Mouse (Mus musculus) MEL (cell line): ENCODE data around the gene Rin2. TPM values are rescaled to one million over a fixed set of nuclear protein-coding genes. Genes with fewer than 3 reads are reported as not detected.

Experiments
- DNase-seq: peaks from one replicate; pipeline ENCODE4 v3.0.0; 2011; ENCODE audit warnings: low read depth, low spot score
- H3K27ac ChIP-seq: 2 replicates; pipeline ENCODE4 v1.5.1; 2012; ENCODE audit warnings: low read depth, mild to moderate bottlenecking, control low read depth, low read length, moderate library complexity; ENCODE audit not compliant: control insufficient read depth
- H3K27me3 ChIP-seq, 2 experiments: fragments of 150-350 bp in 1 of 2; sonication (generic) in 1 of 2; 2 replicates each; pipeline ENCODE4 v1.6.1; 2012; ENCODE audit warnings: low read length in 2 of 2, mild to moderate bottlenecking in 2 of 2, improper control_type of control experiment in 1 of 2, moderate library complexity in 1 of 2; ENCODE audit not compliant: insufficient read depth in 2 of 2, control insufficient read depth in 1 of 2
- H3K36me3 ChIP-seq, 2 experiments: 2 replicates each; pipeline ENCODE4 v1.6.1; 2012 to 2014; ENCODE audit warnings: low read length in 2 of 2, improper control_type of control experiment in 1 of 2, inconsistent platforms in 1 of 2, mild to moderate bottlenecking in 1 of 2; ENCODE audit not compliant: insufficient read depth in 2 of 2, control insufficient read depth in 1 of 2
- H3K4me1 ChIP-seq, 2 experiments: fragments of 150-350 bp in 1 of 2; sonication (generic) in 1 of 2; 2 replicates each; pipeline ENCODE4 v1.6.1; 2012; ENCODE audit warnings: low read length in 2 of 2, improper control_type of control experiment in 1 of 2, mild to moderate bottlenecking in 1 of 2; ENCODE audit not compliant: insufficient read depth in 2 of 2, control insufficient read depth in 1 of 2
- H3K4me3 ChIP-seq, 2 experiments: fragments of 150-350 bp in 1 of 2; sonication (generic) in 1 of 2; 2 replicates each; pipeline ENCODE4 v1.5.1; 2012; ENCODE audit warnings: low read depth in 2 of 2, low read length in 2 of 2, mild to moderate bottlenecking in 2 of 2, moderate library complexity in 2 of 2, control low read depth in 1 of 2, improper control_type of control experiment in 1 of 2; ENCODE audit not compliant: control insufficient read depth in 1 of 2, insufficient read depth in 1 of 2
- H3K79me2 ChIP-seq: 2 replicates; pipeline ENCODE4 v1.6.1; 2012; ENCODE audit warnings: mild to moderate bottlenecking, low read length, moderate library complexity; ENCODE audit not compliant: control insufficient read depth, poor library complexity, insufficient read depth
- H3K9ac ChIP-seq: 2 replicates; pipeline ENCODE4 v1.6.1; 2012; ENCODE audit warnings: low read depth, mild to moderate bottlenecking, control low read depth, low read length, moderate library complexity; ENCODE audit not compliant: control insufficient read depth, poor library complexity, severe bottlenecking
- H3K9me3 ChIP-seq: fragments of 150-350 bp; sonication (generic); replicated peaks from 2 replicates; pipeline ENCODE4 v1.6.1; 2012; ENCODE audit warnings: mild to moderate bottlenecking, low read length, improper control_type of control experiment, moderate library complexity; ENCODE audit not compliant: insufficient read depth
- BHLHE40 ChIP-seq: IDR thresholded peaks from 2 replicates; pipeline ENCODE4 v1.6.1; 2012; ENCODE audit warnings: low read depth, mild to moderate bottlenecking, inconsistent platforms, low read length, improper control_type of control experiment, borderline replicate concordance
- CHD2 ChIP-seq: IDR thresholded peaks from 2 replicates; pipeline ENCODE4 v1.6.1; 2011; ENCODE audit warnings: low read length, improper control_type of control experiment
- CTCF ChIP-seq, 3 experiments: IDR thresholded peaks in 2 of 3; conservative IDR thresholded peaks in 1 of 3; 2 replicates each; pipeline ENCODE4 v1.5.1; 2011 to 2012; ENCODE audit warnings: low read length in 3 of 3, low read depth in 2 of 3, mild to moderate bottlenecking in 2 of 3, improper control_type of control experiment in 1 of 3, inconsistent platforms in 1 of 3, mixed read lengths in 1 of 3, moderate library complexity in 1 of 3; ENCODE audit not compliant: control insufficient read depth in 1 of 3, insufficient read depth in 1 of 3, poor library complexity in 1 of 3, severe bottlenecking in 1 of 3
- ELF1 ChIP-seq: IDR thresholded peaks from 2 replicates; pipeline ENCODE4 v1.6.1; 2014; ENCODE audit warnings: low read depth, mild to moderate bottlenecking, inconsistent platforms, low read length, improper control_type of control experiment, moderate library complexity
- EP300 ChIP-seq, 2 experiments: IDR thresholded peaks; 2 replicates each; pipeline ENCODE4 v1.6.1; 2011; ENCODE audit warnings: improper control_type of control experiment in 2 of 2, low read length in 2 of 2, low read depth in 1 of 2, mild to moderate bottlenecking in 1 of 2
- ETS1 ChIP-seq: IDR thresholded peaks from 2 replicates; pipeline ENCODE4 v1.6.1; 2012; ENCODE audit warnings: low read depth, mild to moderate bottlenecking, inconsistent platforms, low read length, improper control_type of control experiment, moderate library complexity
- GABPA ChIP-seq: IDR thresholded peaks from 2 replicates; pipeline ENCODE4 v1.6.1; 2012; ENCODE audit warnings: low read depth, mild to moderate bottlenecking, inconsistent platforms, low read length, improper control_type of control experiment, moderate library complexity
- GATA1 ChIP-seq: IDR thresholded peaks from 2 replicates; pipeline ENCODE4 v1.6.1; 2011; ENCODE audit warnings: low read depth, low read length, improper control_type of control experiment
- HCFC1 ChIP-seq: IDR thresholded peaks from 2 replicates; pipeline ENCODE4 v1.6.1; 2012; ENCODE audit warnings: low read depth, mild to moderate bottlenecking, inconsistent platforms, low read length, improper control_type of control experiment, moderate library complexity
- JUND ChIP-seq: IDR thresholded peaks from 2 replicates; pipeline ENCODE4 v1.6.1; 2011; ENCODE audit warnings: low read depth, mild to moderate bottlenecking, improper control_type of control experiment, low read length
- KAT2A ChIP-seq: conservative IDR thresholded peaks from 2 replicates; pipeline ENCODE4 v1.6.1; 2012; ENCODE audit warnings: low read depth, low read length, improper control_type of control experiment, inconsistent platforms
- MAX ChIP-seq: IDR thresholded peaks from 2 replicates; pipeline ENCODE4 v1.6.1; 2011; ENCODE audit warnings: low read length, improper control_type of control experiment
- MAZ ChIP-seq: IDR thresholded peaks from 2 replicates; pipeline ENCODE4 v1.6.1; 2012; ENCODE audit warnings: low read depth, mild to moderate bottlenecking, inconsistent platforms, low read length, improper control_type of control experiment
- MEF2A ChIP-seq: IDR thresholded peaks from 2 replicates; pipeline ENCODE4 v1.6.1; 2014; ENCODE audit warnings: low read depth, mild to moderate bottlenecking, inconsistent platforms, low read length, improper control_type of control experiment; ENCODE audit not compliant: poor library complexity, insufficient replicate concordance, severe bottlenecking; ENCODE audit errors: extremely low read depth
- MXI1 ChIP-seq: IDR thresholded peaks from 2 replicates; pipeline ENCODE4 v1.6.1; 2011; ENCODE audit warnings: mild to moderate bottlenecking, low read depth, low read length, improper control_type of control experiment
- MYB ChIP-seq: IDR thresholded peaks from 2 replicates; pipeline ENCODE4 v1.6.1; 2011; ENCODE audit warnings: mild to moderate bottlenecking, low read depth, low read length, improper control_type of control experiment
- MYC ChIP-seq: IDR thresholded peaks from 2 replicates; pipeline ENCODE4 v1.6.1; 2011; ENCODE audit warnings: low read depth, mild to moderate bottlenecking, low read length, improper control_type of control experiment, moderate library complexity
- NRF1 ChIP-seq: IDR thresholded peaks from 2 replicates; pipeline ENCODE4 v1.6.1; 2014; ENCODE audit warnings: low read depth, mild to moderate bottlenecking, inconsistent platforms, low read length, improper control_type of control experiment, moderate library complexity; ENCODE audit not compliant: poor library complexity, insufficient read depth, severe bottlenecking
- POLR2A ChIP-seq, 2 experiments: IDR thresholded peaks; 2 replicates each; pipeline ENCODE4 v1.6.1; 2011 to 2012; ENCODE audit warnings: low read length in 2 of 2, mild to moderate bottlenecking in 2 of 2, control low read depth in 1 of 2, improper control_type of control experiment in 1 of 2, low read depth in 1 of 2, moderate library complexity in 1 of 2; ENCODE audit not compliant: control insufficient read depth in 1 of 2, insufficient read depth in 1 of 2, poor library complexity in 1 of 2
- POLR2AphosphoS2 ChIP-seq: IDR thresholded peaks from 2 replicates; pipeline ENCODE4 v1.6.1; 2011; ENCODE audit warnings: low read length, improper control_type of control experiment
- POLR2AphosphoS5 ChIP-seq: IDR thresholded peaks from 2 replicates; pipeline ENCODE4 v1.6.1; 2012; ENCODE audit warnings: low read depth, borderline replicate concordance, mild to moderate bottlenecking, inconsistent platforms, low read length, moderate library complexity, mixed read lengths
- RAD21 ChIP-seq: IDR thresholded peaks from 2 replicates; pipeline ENCODE4 v1.6.1; 2011; ENCODE audit warnings: mild to moderate bottlenecking, low read depth, low read length, improper control_type of control experiment
- SMC3 ChIP-seq: IDR thresholded peaks from 2 replicates; pipeline ENCODE4 v1.6.1; 2011; ENCODE audit warnings: low read depth, low read length, improper control_type of control experiment
- TAL1 ChIP-seq: IDR thresholded peaks from 2 replicates; pipeline ENCODE4 v1.6.1; 2012; ENCODE audit warnings: mild to moderate bottlenecking, inconsistent platforms, low read length, moderate library complexity, mixed read lengths
- TCF12 ChIP-seq: IDR thresholded peaks from 2 replicates; pipeline ENCODE4 v1.6.1; 2014; ENCODE audit warnings: low read depth, mild to moderate bottlenecking, inconsistent platforms, low read length, improper control_type of control experiment, moderate library complexity
- UBTF ChIP-seq: IDR thresholded peaks from 2 replicates; pipeline ENCODE4 v1.6.1; 2012; ENCODE audit warnings: low read depth, mild to moderate bottlenecking, inconsistent platforms, low read length, improper control_type of control experiment, moderate library complexity, borderline replicate concordance; ENCODE audit not compliant: insufficient read depth
- USF2 ChIP-seq, 2 experiments: IDR thresholded peaks; 2 replicates each; pipeline ENCODE4 v1.6.1; 2011 to 2012; ENCODE audit warnings: improper control_type of control experiment in 2 of 2, low read length in 2 of 2, borderline replicate concordance in 1 of 2, inconsistent platforms in 1 of 2, low read depth in 1 of 2, mild to moderate bottlenecking in 1 of 2; ENCODE audit not compliant: insufficient read depth in 1 of 2
- ZKSCAN1 ChIP-seq: IDR thresholded peaks from 2 replicates; pipeline ENCODE4 v1.6.1; 2012; ENCODE audit warnings: low read depth, mild to moderate bottlenecking, inconsistent platforms, low read length, improper control_type of control experiment, moderate library complexity
- ZMIZ1 ChIP-seq: IDR thresholded peaks from 2 replicates; pipeline ENCODE4 v1.6.1; 2012; ENCODE audit warnings: low read depth, mild to moderate bottlenecking, inconsistent platforms, low read length, improper control_type of control experiment, moderate library complexity
- ZNF384 ChIP-seq: IDR thresholded peaks from 2 replicates; pipeline ENCODE4 v1.6.1; 2012; ENCODE audit warnings: low read depth, mild to moderate bottlenecking, inconsistent platforms, low read length, improper control_type of control experiment
- polyA plus RNA-seq, 2 experiments: library from polyadenylated mRNA; stranded (reverse) in 1 of 2; unstranded in 1 of 2; fragments of >175 nt in 1 of 2; fragments of >200 nt in 1 of 2; gene quantifications; 2 replicates each; pipeline versions ENCODE4 v1.2.1 to v1.2.4; 2012; ENCODE audit warnings: low replicate concordance in 2 of 2, low read depth in 1 of 2; ENCODE audit not compliant: insufficient read length in 2 of 2, insufficient read depth in 1 of 2, missing spikeins in 1 of 2
- total RNA-seq: library from RNA; depleted of rRNA; stranded (reverse); fragments of 300-350 nt; gene quantifications from 2 replicates; pipeline ENCODE4 v1.2.3, GENCODE M21; 2012

The Rin2 gene
- total and polyA plus RNA-seq, 3 experiments: 0.01 TPM; not detected in 2

- H3K4me1 ChIP-seq: no peaks in the 10 kb centered on the region
- no peaks in the 10 kb centered on the region for H3K79me2 ChIP-seq
- H3K27ac ChIP-seq: no peak overlapping the region
- no peaks in the 10 kb centered on the region for H3K9me3 ChIP-seq
- no peak for DNase-seq
- TF ChIP-seq ETS1: no peak
- TF ChIP-seq BHLHE40: no peak
- no peak for TF ChIP-seq HCFC1
- no peak for TF ChIP-seq MXI1
- no peak for TF ChIP-seq USF2 (IDR thresholded peaks at IDR 0.05; ENCODE audit: borderline replicate concordance in 1 of 2, insufficient read depth in 1 of 2, low read depth in 1 of 2, low read length in 2 of 2)
- no peak for TF ChIP-seq TAL1
- no peak for TF ChIP-seq MYB
- TF ChIP-seq UBTF: no peak
- TF ChIP-seq ZKSCAN1: no peak
- no peak for TF ChIP-seq TCF12
- TF ChIP-seq ZNF384: no peak
- TF ChIP-seq ZMIZ1: no peak
- TF ChIP-seq JUND: no peak
- TF ChIP-seq EP300 (IDR thresholded peaks at IDR 0.05; ENCODE audit: low read depth in 1 of 2, low read length in 2 of 2): no peak
- no peak for TF ChIP-seq POLR2AphosphoS2
- no peak for TF ChIP-seq ELF1
- no peak for TF ChIP-seq POLR2AphosphoS5
- no peak for TF ChIP-seq KAT2A
- no peak for TF ChIP-seq NRF1
- no peak for TF ChIP-seq MAZ
- TF ChIP-seq, all 39 proteins: peak for 0
- Histone ChIP-seq H3K36me3 (no peaks in the 10 kb centered on the region), H3K27me3 (no peaks in the 10 kb centered on the region), H3K4me3 (no peak overlapping the region), H3K9ac (no peak overlapping the region)
Measured at GRCm38 (mm10) chr2:145724288-145724687, 49.3 kb downstream of the Rin2 start.

- TF ChIP-seq ZMIZ1 (no peak), SMC3 (no peak), ZKSCAN1 (no peak), MEF2A (no peak), RAD21 (no peak), CTCF (IDR thresholded peaks at IDR 0.05 in 2 of 3, conservative IDR thresholded peaks at IDR 0.05 in 1 of 3; ENCODE audit: control insufficient read depth in 1 of 3, insufficient read depth in 1 of 3, low read depth in 2 of 3, low read length in 3 of 3, poor library complexity in 1 of 3, severe bottlenecking in 1 of 3) (no peak), GATA1 (no peak), TCF12 (no peak), NRF1 (no peak), MYC (no peak), ELF1 (no peak), GABPA (no peak), POLR2A (IDR thresholded peaks at IDR 0.05; ENCODE audit: control insufficient read depth in 1 of 2, insufficient read depth in 1 of 2, low read depth in 1 of 2, low read length in 2 of 2, poor library complexity in 1 of 2) (no peak), MAX (no peak), CHD2 (no peak), TAL1 (no peak)
- H3K79me2 ChIP-seq: no peaks in the 10 kb centered on the region
- H3K36me3 ChIP-seq: no peaks in the 10 kb centered on the region
- H3K4me1 ChIP-seq: no peaks in the 10 kb centered on the region
- no peak overlapping the region for H3K9ac ChIP-seq
- H3K27ac ChIP-seq: no peak overlapping the region
- no peak overlapping the region for H3K4me3 ChIP-seq
- no peaks in the 10 kb centered on the region for H3K9me3 ChIP-seq
- DNase-seq: no peak
- no peaks in the 10 kb centered on the region for H3K27me3 ChIP-seq
Measured at GRCm38 (mm10) chr2:145729414-145729813, 54.4 kb downstream of the Rin2 start.
